Mouse (Mus musculus): ENCODE measurements around the gene Rrp15.
A peak's percentile ranks its signal among the peaks of the same experiment; 100 is the strongest.

Gene Rrp15

GRCm38 (mm10) chr1:186714215-186714614 is 34.9 kb downstream of the Rrp15 start:
- DNase-seq (ENCODE audit: low spot score in 2 of 2) = no peak

GRCm38 (mm10) chr1:186712802-186713471 is 36.2 kb downstream of the Rrp15 start:
- no peak for DNase-seq (ENCODE audit: low spot score in 2 of 2)

GRCm38 (mm10) chr1:186705915-186706248 is 43.3 kb downstream of the Rrp15 start, which contains the start of gene Tgfb2:
Gene Tgfb2 (minus strand): TSS chr1:186705989.
- no peak for DNase-seq (ENCODE audit: low spot score in 2 of 2)

- peak in 1 of 2 experiments; percentile 4 for DNase-seq (ENCODE audit: low spot score in 2 of 2)
These were observed 43.8 kb downstream of the Rrp15 start for GRCm38 (mm10) chr1:186705203-186705914.

- no peak for DNase-seq (ENCODE audit: low spot score in 2 of 2)
These were observed 45.0 kb downstream of the Rrp15 start for GRCm38 (mm10) chr1:186703980-186704701.

GRCm38 (mm10) chr1:186703256-186703979 is 45.7 kb downstream of the Rrp15 start:
- no peak for DNase-seq (ENCODE audit: low spot score in 2 of 2)

GRCm38 (mm10) chr1:186702391-186703255 is 46.5 kb downstream of the Rrp15 start:
- DNase-seq (ENCODE audit: low spot score in 2 of 2) = no peak

- DNase-seq (ENCODE audit: low spot score in 2 of 2) = no peak
These were observed 47.8 kb downstream of the Rrp15 start for GRCm38 (mm10) chr1:186701206-186701905.

GRCm38 (mm10) chr1:186700496-186700895 is 48.7 kb downstream of the Rrp15 start:
- no peak for DNase-seq (ENCODE audit: low spot score in 2 of 2)

- no peak for DNase-seq (ENCODE audit: low spot score in 2 of 2)
These were observed 50.4 kb downstream of the Rrp15 start for GRCm38 (mm10) chr1:186698583-186699338.

- DNase-seq (ENCODE audit: low spot score in 2 of 2) = no peak
These were observed 52.9 kb downstream of the Rrp15 start for GRCm38 (mm10) chr1:186696231-186696630.

GRCm38 (mm10) chr1:186695361-186695760 is 53.8 kb downstream of the Rrp15 start:
- no peak for DNase-seq (ENCODE audit: low spot score in 2 of 2)

GRCm38 (mm10) chr1:186692370-186692769 is 56.8 kb downstream of the Rrp15 start:
- DNase-seq (ENCODE audit: low spot score in 2 of 2) = no peak

- DNase-seq (ENCODE audit: low spot score in 2 of 2) = no peak
These were observed 57.5 kb downstream of the Rrp15 start for GRCm38 (mm10) chr1:186691708-186692107.

GRCm38 (mm10) chr1:186684041-186684440 is 65.1 kb downstream of the Rrp15 start:
- DNase-seq (ENCODE audit: low spot score in 2 of 2) = no peak

- DNase-seq (ENCODE audit: low spot score in 2 of 2) = no peak
These were observed 66.6 kb downstream of the Rrp15 start for GRCm38 (mm10) chr1:186682606-186683005.

- DNase-seq (ENCODE audit: low spot score in 2 of 2) = no peak
These were observed 71.5 kb downstream of the Rrp15 start for GRCm38 (mm10) chr1:186677614-186678013.

- no peak for DNase-seq (ENCODE audit: low spot score in 2 of 2)
These were observed 73.0 kb downstream of the Rrp15 start for GRCm38 (mm10) chr1:186676199-186676598.

GRCm38 (mm10) chr1:186675263-186675662 is 73.9 kb downstream of the Rrp15 start:
- no peak for DNase-seq (ENCODE audit: low spot score in 2 of 2)

GRCm38 (mm10) chr1:186674621-186675020 is 74.5 kb downstream of the Rrp15 start:
- DNase-seq (ENCODE audit: low spot score in 2 of 2) = no peak

Measured in spleen, postnatal 14 days (tissue).